Mouse (Mus musculus) stomach, embryonic 15.5 days (tissue): ENCODE measurements at regions not wholly inside any gene's neighbourhood (a gene's known extent, or its start where the extent isn't known, plus 50 kb on each side); places are given as distances from the start of the nearest gene placed in this dataset.

Experiments
- ATAC-seq: fragments of 200-750 bp; cut with Nextera tagmentation; 2 replicates; pipeline ENCODE4 v1.8.0; 2017; ENCODE audit warnings: low read depth, moderate number of reproducible peaks, moderate TSS enrichment; ENCODE audit not compliant: insufficient read depth, low FRiP score
- H3K27ac ChIP-seq: fragments of 300-500 bp; sonication (generic); 2 replicates; pipeline ENCODE4 v1.5.1; 2015; ENCODE audit warnings: mild to moderate bottlenecking, inconsistent platforms
- H3K27me3 ChIP-seq: fragments of 300-500 bp; sonication (generic); replicated peaks from 2 replicates; pipeline ENCODE4 v1.6.1; 2015; ENCODE audit warnings: inconsistent platforms
- H3K36me3 ChIP-seq: fragments of 300-500 bp; sonication (generic); 2 replicates; pipeline ENCODE4 v1.6.1; 2015; ENCODE audit warnings: inconsistent platforms
- H3K4me1 ChIP-seq: fragments of 300-500 bp; sonication (generic); 2 replicates; pipeline ENCODE4 v1.6.1; 2015; ENCODE audit warnings: inconsistent platforms
- H3K4me2 ChIP-seq: fragments of 300-500 bp; sonication (generic); 2 replicates; pipeline ENCODE4 v1.6.1; 2015; ENCODE audit warnings: mild to moderate bottlenecking, inconsistent platforms
- H3K4me3 ChIP-seq: fragments of 300-500 bp; sonication (generic); replicated peaks from 2 replicates; pipeline ENCODE4 v1.5.1; 2015; ENCODE audit warnings: inconsistent platforms
- H3K9ac ChIP-seq: fragments of 300-500 bp; sonication (generic); 2 replicates; pipeline ENCODE4 v1.6.1; 2015; ENCODE audit warnings: inconsistent platforms
- H3K9me3 ChIP-seq: fragments of 300-500 bp; sonication (generic); 2 replicates; pipeline ENCODE4 v1.6.1; 2016; ENCODE audit warnings: inconsistent platforms
- WGBS: fragments of 180-500 bp; shearing (Covaris S2); methylation state at CpG from one replicate; pipeline ENCODE4 v1.1.7; 2015; 5-methylcytosine and 5-hydroxymethylcytosine counted together

GRCm38 (mm10) chr6:49523184-49523583, 127.8 kb downstream of the Stk31 start:
- Histone ChIP-seq H3K4me3 (no peak overlapping the region), H3K9me3 (no peaks in the 10 kb centered on the region), H3K4me2 (no peak overlapping the region), H3K4me1 (no peaks in the 10 kb centered on the region), H3K9ac (no peak overlapping the region), H3K36me3 (no peaks in the 10 kb centered on the region), H3K27ac (no peak overlapping the region), H3K27me3 (no peaks in the 10 kb centered on the region)
- 19% methylated on average over 1 of the region's 1 CpGs for WGBS
- no peak for ATAC-seq

- Histone ChIP-seq H3K9ac (no peak overlapping the region), H3K9me3 (no peaks in the 10 kb centered on the region), H3K4me2 (no peak overlapping the region), H3K27ac (no peak overlapping the region), H3K27me3 (no peaks in the 10 kb centered on the region), H3K36me3 (no peaks in the 10 kb centered on the region), H3K4me1 (no peaks in the 10 kb centered on the region), H3K4me3 (no peak overlapping the region)
- no peak for ATAC-seq
- WGBS = 81% methylated on average over 7 of the region's 7 CpGs
These were observed 128.3 kb downstream of the Stk31 start for GRCm38 (mm10) chr6:49523696-49524095.

DNA sequence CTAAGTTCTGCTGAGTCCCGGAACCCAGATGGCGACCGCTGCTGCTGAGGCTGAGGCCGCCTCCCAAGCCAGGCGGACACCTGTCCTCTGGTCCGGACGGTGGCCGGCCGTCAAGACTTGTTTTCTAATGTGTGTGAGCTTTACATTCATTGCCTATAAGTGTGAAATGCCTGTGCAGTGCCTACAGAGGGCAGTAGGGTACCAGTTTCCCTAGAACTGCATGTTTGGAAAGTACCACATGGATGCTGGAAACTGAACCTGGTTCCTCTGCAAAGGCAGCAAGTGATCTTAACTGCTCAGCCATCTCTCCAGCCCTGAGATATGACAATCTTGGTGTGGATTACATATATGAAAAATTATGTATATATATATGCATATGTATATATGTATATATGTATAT, 138.6 kb downstream of the Stk31 start:
- ATAC-seq = no peak
- no peaks in the 10 kb centered on the region for H3K4me1 ChIP-seq
- H3K4me2 ChIP-seq = no peak overlapping the region
- 96% methylated on average over 9 of the region's 9 CpGs for WGBS
- no peak overlapping the region for H3K27ac ChIP-seq
- H3K9ac ChIP-seq = no peak overlapping the region
- no peaks in the 10 kb centered on the region for H3K27me3 ChIP-seq
- H3K36me3 ChIP-seq = no peaks in the 10 kb centered on the region
- H3K9me3 ChIP-seq = no peaks in the 10 kb centered on the region
- no peak overlapping the region for H3K4me3 ChIP-seq

DNA sequence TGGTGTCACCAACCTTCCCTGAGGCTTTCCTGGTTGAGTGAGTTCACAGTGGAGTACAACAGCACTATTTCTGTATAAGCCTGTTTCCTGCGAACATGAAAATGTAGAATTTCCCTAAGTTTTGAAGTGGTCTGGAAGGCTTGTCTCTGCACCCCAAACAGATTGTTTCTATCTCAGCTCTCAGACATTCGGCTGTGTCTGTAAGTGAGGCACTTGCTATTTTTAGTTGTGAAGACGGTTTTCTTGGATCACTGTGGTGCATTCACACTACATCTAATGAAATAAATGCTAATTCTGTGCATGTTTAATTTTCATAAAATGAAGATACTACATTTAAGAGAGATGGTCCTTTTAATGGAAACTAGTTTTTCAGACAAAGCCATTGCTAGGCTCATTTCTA, 139.1 kb downstream of the Stk31 start:
- WGBS = 65% methylated on average over 3 of the region's 3 CpGs
- Histone ChIP-seq H3K36me3 (no peaks in the 10 kb centered on the region), H3K9me3 (no peaks in the 10 kb centered on the region), H3K4me2 (no peak overlapping the region), H3K27me3 (no peaks in the 10 kb centered on the region), H3K4me3 (no peak overlapping the region), H3K4me1 (no peaks in the 10 kb centered on the region), H3K9ac (no peak overlapping the region), H3K27ac (no peak overlapping the region)
- no peak for ATAC-seq

GRCm38 (mm10) chr6:49544946-49545345, 149.5 kb downstream of the Stk31 start:
- H3K4me3 ChIP-seq = no peak overlapping the region
- H3K36me3 ChIP-seq = no peaks in the 10 kb centered on the region
- 92% methylated on average over 7 of the region's 7 CpGs for WGBS
- H3K27me3 ChIP-seq = no peaks in the 10 kb centered on the region
- H3K4me2 ChIP-seq = no peak overlapping the region
- H3K27ac ChIP-seq = no peak overlapping the region
- ATAC-seq = no peak
- no peaks in the 10 kb centered on the region for H3K4me1 ChIP-seq
- no peaks in the 10 kb centered on the region for H3K9me3 ChIP-seq
- H3K9ac ChIP-seq = no peak overlapping the region

GRCm38 (mm10) chr6:49555069-49555468, 159.7 kb downstream of the Stk31 start:
- H3K4me2 ChIP-seq = no peak overlapping the region
- H3K36me3 ChIP-seq = no peaks in the 10 kb centered on the region
- no peak overlapping the region for H3K4me3 ChIP-seq
- no peak overlapping the region for H3K9ac ChIP-seq
- no peaks in the 10 kb centered on the region for H3K9me3 ChIP-seq
- 83% methylated on average over 10 of the region's 10 CpGs for WGBS
- no peaks in the 10 kb centered on the region for H3K4me1 ChIP-seq
- H3K27me3 ChIP-seq = no peaks in the 10 kb centered on the region
- ATAC-seq = no peak
- no peak overlapping the region for H3K27ac ChIP-seq

- H3K9me3 ChIP-seq = no peaks in the 10 kb centered on the region
- no peak for ATAC-seq
- 79% methylated on average over 1 of the region's 1 CpGs for WGBS
These were observed 163.1 kb downstream of the Stk31 start for GRCm38 (mm10) chr6:49558508-49558907.

GRCm38 (mm10) chr6:49559112-49559511, 163.7 kb downstream of the Stk31 start:
- Histone ChIP-seq H3K4me1 (no peaks in the 10 kb centered on the region), H3K36me3 (no peaks in the 10 kb centered on the region), H3K4me2 (no peak overlapping the region), H3K27ac (no peak overlapping the region), H3K4me3 (no peak overlapping the region), H3K9ac (no peak overlapping the region), H3K9me3 (no peaks in the 10 kb centered on the region), H3K27me3 (no peaks in the 10 kb centered on the region)
- ATAC-seq = no peak
- WGBS = 73% methylated on average over 11 of the region's 11 CpGs

More at GRCm38 (mm10) chr6:49558508-49558907, 163.1 kb downstream of the Stk31 start:
- H3K36me3 ChIP-seq = no peaks in the 10 kb centered on the region
- H3K4me3 ChIP-seq = no peak overlapping the region
- H3K27me3 ChIP-seq = no peaks in the 10 kb centered on the region
- no peak overlapping the region for H3K4me2 ChIP-seq
- no peak overlapping the region for H3K27ac ChIP-seq
- H3K9ac ChIP-seq = no peak overlapping the region
- H3K4me1 ChIP-seq = no peaks in the 10 kb centered on the region

GRCm38 (mm10) chr6:49578340-49578739, 182.9 kb downstream of the Stk31 start:
- no peak overlapping the region for H3K9ac ChIP-seq
- no peak for ATAC-seq
- no peak overlapping the region for H3K4me2 ChIP-seq
- WGBS = 63% methylated on average over 6 of the region's 6 CpGs
- H3K36me3 ChIP-seq = no peaks in the 10 kb centered on the region
- H3K4me1 ChIP-seq = no peaks in the 10 kb centered on the region
- no peaks in the 10 kb centered on the region for H3K9me3 ChIP-seq
- no peak overlapping the region for H3K4me3 ChIP-seq
- H3K27me3 ChIP-seq = no peaks in the 10 kb centered on the region
- H3K27ac ChIP-seq = no peak overlapping the region

DNA sequence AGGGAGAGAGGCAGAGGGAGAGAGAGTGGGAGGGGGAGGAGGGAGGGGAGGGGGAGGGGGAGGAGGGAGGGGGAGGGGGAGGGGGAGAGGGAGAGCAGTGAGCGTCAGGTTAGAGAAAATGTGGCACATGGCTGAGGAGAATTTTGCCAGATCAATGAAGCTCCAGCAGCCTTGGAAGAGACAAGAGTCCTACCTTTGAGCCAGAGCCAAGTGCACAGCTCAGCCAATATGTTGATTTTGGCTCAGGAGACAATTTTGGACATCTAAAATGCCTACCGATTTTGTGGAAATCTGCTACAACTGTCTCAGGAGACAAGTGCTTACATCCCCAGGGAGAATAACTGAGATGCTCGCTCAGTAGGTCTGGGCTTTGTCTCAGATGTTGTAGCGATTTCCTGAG, 184.3 kb downstream of the Stk31 start:
- H3K36me3 ChIP-seq = no peaks in the 10 kb centered on the region
- H3K27ac ChIP-seq = no peak overlapping the region
- no peaks in the 10 kb centered on the region for H3K27me3 ChIP-seq
- no peak overlapping the region for H3K9ac ChIP-seq
- 64% methylated on average over 4 of the region's 4 CpGs for whole genome bisulfite sequencing
- no peak overlapping the region for H3K4me3 ChIP-seq
- H3K9me3 ChIP-seq = no peaks in the 10 kb centered on the region
- no peaks in the 10 kb centered on the region for H3K4me1 ChIP-seq
- ATAC-seq = no peak
- no peak overlapping the region for H3K4me2 ChIP-seq

- Histone ChIP-seq H3K4me1 (no peaks in the 10 kb centered on the region), H3K27ac (no peak overlapping the region), H3K4me3 (no peak overlapping the region), H3K4me2 (no peak overlapping the region), H3K27me3 (no peaks in the 10 kb centered on the region), H3K9me3 (no peaks in the 10 kb centered on the region), H3K9ac (no peak overlapping the region), H3K36me3 (no peaks in the 10 kb centered on the region)
- 64% methylated on average over 8 of the region's 8 CpGs for WGBS
- ATAC-seq = no peak
These were observed 186.8 kb downstream of the Stk31 start for GRCm38 (mm10) chr6:49582040-49582707.

DNA sequence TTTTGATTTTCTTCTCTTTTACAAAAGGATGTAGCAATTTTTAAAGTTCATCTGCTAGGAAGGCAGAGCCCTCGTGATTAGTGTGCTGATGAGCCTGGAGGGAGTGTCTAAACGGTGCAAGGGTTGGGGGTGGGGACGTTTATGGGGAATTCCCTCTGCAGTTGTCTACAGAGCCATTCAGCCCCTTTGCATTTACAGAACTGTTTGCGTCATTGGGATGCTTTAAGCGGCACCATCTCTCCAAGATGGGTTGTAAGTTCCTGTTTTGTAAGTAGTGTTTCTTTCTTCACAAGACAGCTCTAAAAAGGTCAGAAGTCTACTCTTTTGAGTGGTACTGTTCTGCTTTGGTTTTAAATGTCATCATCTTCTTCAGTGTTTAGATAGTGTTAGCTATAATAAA, 191.1 kb downstream of the Stk31 start:
- no peaks in the 10 kb centered on the region for H3K36me3 ChIP-seq
- no peaks in the 10 kb centered on the region for H3K27me3 ChIP-seq
- H3K9me3 ChIP-seq = no peaks in the 10 kb centered on the region
- H3K4me2 ChIP-seq = no peak overlapping the region
- no peaks in the 10 kb centered on the region for H3K4me1 ChIP-seq
- H3K4me3 ChIP-seq = no peak overlapping the region
- 48% methylated on average over 5 of the region's 5 CpGs for WGBS
- no peak overlapping the region for H3K27ac ChIP-seq
- H3K9ac ChIP-seq = no peak overlapping the region
- no peak for ATAC-seq

- Histone ChIP-seq H3K4me2 (no peak overlapping the region), H3K4me3 (no peak overlapping the region), H3K27me3 (no peaks in the 10 kb centered on the region), H3K36me3 (no peaks in the 10 kb centered on the region), H3K9ac (no peak overlapping the region), H3K4me1 (no peaks in the 10 kb centered on the region), H3K27ac (no peak overlapping the region), H3K9me3 (no peaks in the 10 kb centered on the region)
- no peak for ATAC-seq
- 95% methylated on average over 3 of the region's 3 CpGs for WGBS
These were observed 193.3 kb downstream of the Stk31 start for GRCm38 (mm10) chr6:49588677-49589076.
